Mouse (Mus musculus) midbrain, embryonic 10.5 days (tissue): ENCODE data around the gene Wnt8b. TPM values are rescaled to one million over a fixed set of nuclear protein-coding genes. Genes with fewer than 3 reads are reported as not detected.
A peak's percentile ranks its signal among the peaks of the same experiment; 100 is the strongest.

Experiments used
- DNase-seq: peaks from one replicate; pipeline ENCODE4 v3.0.0-alpha.2; 2017; ENCODE audit warnings: low spot score
- H3K27ac ChIP-seq: fragments of 300-500 bp; sonication (generic); replicated peaks from 2 replicates; pipeline ENCODE4 v1.5.1; 2016; ENCODE audit warnings: mild to moderate bottlenecking
- H3K27me3 ChIP-seq: fragments of 300-500 bp; sonication (generic); 2 replicates; pipeline ENCODE4 v1.6.1; 2016; ENCODE audit warnings: low read depth, mild to moderate bottlenecking; ENCODE audit not compliant: poor library complexity, severe bottlenecking
- H3K36me3 ChIP-seq: fragments of 300-500 bp; sonication (generic); 2 replicates; pipeline ENCODE4 v1.6.1; 2016; ENCODE audit warnings: mild to moderate bottlenecking, moderate library complexity
- H3K4me1 ChIP-seq: fragments of 300-500 bp; sonication (generic); 2 replicates; pipeline ENCODE4 v1.6.1; 2016
- H3K4me3 ChIP-seq: fragments of 300-500 bp; sonication (generic); 2 replicates; pipeline ENCODE4 v1.5.1; 2016; ENCODE audit warnings: mild to moderate bottlenecking, moderate library complexity
- H3K9me3 ChIP-seq: fragments of 300-500 bp; sonication (generic); replicated peaks from 2 replicates; pipeline ENCODE4 v1.6.1; 2016; ENCODE audit warnings: mild to moderate bottlenecking
- WGBS: fragments of 180-500 bp; shearing (Covaris S2); methylation state at CpG from one replicate; pipeline ENCODE4 v1.1.7; 2016; 5-methylcytosine and 5-hydroxymethylcytosine counted together
- polyA plus RNA-seq: library from polyadenylated mRNA; unstranded; fragments of >200 nt; fragmentation: Nextera tagmentation; extraction: Ambion mirVana; gene quantifications from 2 replicates; pipeline ENCODE4 v1.2.1, GENCODE M21; 2016

Wnt8b gene
- polyA plus RNA-seq, 1 experiment from 2014 or later: 27.7 TPM

DNA sequence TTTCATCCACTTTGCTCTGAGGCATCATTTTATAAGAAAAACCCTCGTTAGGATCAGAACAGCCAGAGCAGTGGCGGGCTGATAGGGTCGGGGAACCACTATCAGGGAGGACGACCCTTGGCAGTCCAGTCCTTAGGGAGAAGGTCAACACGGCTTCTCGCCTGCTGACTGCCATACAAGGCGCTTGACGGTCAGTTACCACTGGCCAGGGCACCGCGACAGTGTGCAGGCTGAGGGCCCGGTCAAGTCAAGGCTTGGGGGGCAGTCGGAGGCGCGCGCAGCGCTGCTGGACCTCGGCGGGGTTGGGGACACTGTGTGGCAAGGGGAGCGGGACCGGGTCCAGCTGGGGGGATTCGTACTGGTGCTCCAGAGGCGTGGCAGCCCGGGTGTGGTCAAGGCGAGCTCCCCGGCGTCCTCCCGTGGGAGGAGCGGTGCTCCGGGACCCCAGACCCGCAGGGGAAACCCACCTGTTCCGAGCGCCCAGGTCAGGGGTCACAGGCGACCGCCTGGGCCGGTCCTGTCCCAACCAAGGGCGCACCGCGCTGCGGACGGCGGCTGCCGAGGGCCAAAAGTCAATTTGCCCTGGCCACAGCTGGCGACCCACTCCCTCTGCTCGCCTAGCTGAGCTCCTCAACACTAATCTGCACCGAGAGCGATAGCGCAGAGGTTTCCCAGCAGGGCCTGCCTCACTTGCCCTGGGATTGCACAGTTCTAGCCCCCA is 52.2 kb downstream of the Wnt8b start, which contains the start of gene Sec31b:
Sec31b (minus strand) TSS at position 544 of the 721 bp plus-strand sequence.
- peak within 1 kb of the TSS; percentile 71 for H3K4me3 ChIP-seq
- DNase-seq: peak; percentile 80
- H3K9me3 ChIP-seq: peaks cover 10% of the 10 kb centered on the region
- peak within 1 kb of the TSS; percentile 77 for H3K27ac ChIP-seq
- H3K36me3 ChIP-seq: peaks cover 28% of the 10 kb centered on the region
- H3K27me3 ChIP-seq: peaks cover 51% of the 10 kb centered on the region
- WGBS: under 1% methylated on average over 47 of the region's 47 CpGs
- peaks cover 15% of the 10 kb centered on the region for H3K4me1 ChIP-seq

- no peak for DNase-seq
- Histone ChIP-seq H3K27me3 (peaks cover 4% of the 10 kb centered on the region), H3K4me3 (0 out of 2 replicates have a peak within 1 kb of the TSS, but pooled peaks have one; percentile 8), H3K9me3 (no peaks in the 10 kb centered on the region), H3K27ac (no peak within 1 kb of the TSS), H3K36me3 (peaks cover 58% of the 10 kb centered on the region), H3K4me1 (peaks cover 20% of the 10 kb centered on the region)
- WGBS: 99% methylated on average over 4 of the region's 4 CpGs
Measured at GRCm38 (mm10) chr19:44552731-44553130, 59.5 kb downstream of the Wnt8b start, which contains the start of gene Gm20538. Gene Gm20538 (minus strand): TSS chr19:44552831.

GRCm38 (mm10) chr19:44553286-44553685 is 60.0 kb downstream of the Wnt8b start:
- H3K36me3 ChIP-seq: peaks cover 53% of the 10 kb centered on the region
- no peak overlapping the region for H3K27ac ChIP-seq
- H3K9me3 ChIP-seq: no peaks in the 10 kb centered on the region
- no peak for DNase-seq
- H3K27me3 ChIP-seq: peaks cover 6% of the 10 kb centered on the region
- WGBS: 97% methylated on average over 4 of the region's 4 CpGs
- H3K4me3 ChIP-seq: 0 out of 2 replicates have a peak overlapping the region, but pooled peaks have one; percentile 8
- H3K4me1 ChIP-seq: peaks cover 20% of the 10 kb centered on the region

DNA sequence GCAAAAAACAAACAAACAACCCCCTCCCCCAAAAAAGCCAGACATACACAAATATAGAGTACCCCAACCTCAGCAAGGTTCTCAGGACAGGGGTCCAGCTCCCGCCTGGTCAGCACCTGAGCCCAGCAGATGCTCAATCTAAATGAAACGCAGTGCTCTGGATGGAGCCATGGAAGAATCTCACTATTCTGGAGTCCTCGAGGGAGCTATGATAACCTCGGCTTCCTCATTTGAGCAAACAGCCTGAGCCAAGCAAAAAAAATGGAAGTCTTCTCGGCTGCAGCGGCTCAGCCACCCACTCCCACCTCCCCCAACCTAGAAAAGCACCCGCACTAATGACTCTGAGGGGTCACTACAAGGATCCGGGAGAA is 61.2 kb downstream of the Wnt8b start:
- peak overlapping the region; percentile 96 for H3K27ac ChIP-seq
- peaks cover 41% of the 10 kb centered on the region for H3K36me3 ChIP-seq
- peaks cover 20% of the 10 kb centered on the region for H3K4me1 ChIP-seq
- no peaks in the 10 kb centered on the region for H3K9me3 ChIP-seq
- peaks cover 12% of the 10 kb centered on the region for H3K27me3 ChIP-seq
- 9% methylated on average over 8 of the region's 8 CpGs for WGBS
- DNase-seq: no peak
- H3K4me3 ChIP-seq: peak overlapping the region; percentile 94

DNA sequence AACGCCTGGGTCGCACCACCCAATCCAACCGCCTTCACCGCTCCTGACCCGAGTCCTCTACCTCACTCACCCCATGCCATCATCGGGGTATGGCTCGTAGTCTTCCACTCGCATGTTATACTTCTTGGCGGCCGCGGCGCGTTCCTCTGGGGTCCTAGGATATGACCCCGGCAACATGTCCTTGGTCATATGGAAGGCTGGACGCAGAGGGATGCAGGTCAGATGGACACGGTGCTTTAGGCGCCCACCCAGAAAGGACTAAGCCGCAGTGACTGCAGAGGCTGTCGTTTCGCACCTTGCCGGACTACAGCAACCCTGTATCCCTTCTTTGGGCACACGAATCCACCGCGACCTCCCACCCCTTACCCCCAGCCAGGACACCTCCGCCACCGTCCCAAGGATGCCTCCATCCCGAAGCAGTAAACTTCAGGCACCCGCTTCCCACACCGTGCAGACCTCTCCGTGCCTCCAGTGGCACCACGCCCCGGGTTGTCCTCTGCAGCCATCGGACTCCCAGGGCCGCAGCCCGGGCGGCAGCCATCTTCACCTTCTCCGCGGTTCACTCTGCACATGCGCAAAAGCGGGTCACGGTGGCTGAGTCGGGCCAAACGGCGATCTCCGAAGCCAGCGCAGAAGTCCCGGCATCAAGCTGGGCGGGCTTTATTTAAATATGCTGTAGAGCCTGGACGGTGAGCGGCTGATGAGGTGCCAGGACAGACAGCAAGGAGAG is 61.8 kb downstream of the Wnt8b start, which contains the start of gene Ndufb8:
Ndufb8 (minus strand) TSS at position 580 of the 730 bp plus-strand sequence.
- Histone ChIP-seq H3K9me3 (no peaks in the 10 kb centered on the region), H3K36me3 (peaks cover 36% of the 10 kb centered on the region), H3K27me3 (peaks cover 12% of the 10 kb centered on the region), H3K27ac (peak within 1 kb of the TSS; percentile 96), H3K4me1 (peaks cover 20% of the 10 kb centered on the region), H3K4me3 (peak within 1 kb of the TSS; percentile 94)
- DNase-seq: peak; percentile 97
- under 1% methylated on average over 50 of the region's 50 CpGs for WGBS

GRCm38 (mm10) chr19:44562652-44563206 is 69.5 kb downstream of the Wnt8b start, which contains the start of gene Hif1an:
Gene Hif1an (plus strand): TSS chr19:44562850.
- under 1% methylated on average over 33 of the region's 33 CpGs for WGBS
- Histone ChIP-seq H3K27ac (peak within 1 kb of the TSS; percentile 91), H3K4me1 (peaks cover 15% of the 10 kb centered on the region), H3K36me3 (peaks cover 37% of the 10 kb centered on the region), H3K27me3 (peaks cover 12% of the 10 kb centered on the region), H3K4me3 (peak within 1 kb of the TSS; percentile 75), H3K9me3 (no peaks in the 10 kb centered on the region)
- DNase-seq: peak; percentile 95

Other genes starting within 250 kb of the Wnt8b start
- 326 and 382 TPM in 2 replicates for gene Scd2, start 199.8 kb upstream of the Wnt8b start, polyA plus RNA-seq
- gene Scd4, start 160.4 kb upstream of the Wnt8b start, polyA plus RNA-seq: 0.06 TPM in 1 of 2 replicates, not detected in the other
- 20.0 and 21.6 TPM in 2 replicates for gene Scd1, start 85.6 kb upstream of the Wnt8b start, polyA plus RNA-seq
- gene Sec31b, start 52.4 kb downstream of the Wnt8b start, polyA plus RNA-seq: 0.58 and 0.91 TPM in 2 replicates
- gene Gm20538, start 59.4 kb downstream of the Wnt8b start, polyA plus RNA-seq: not detected in 2 replicates
- gene Ndufb8, start 62.0 kb downstream of the Wnt8b start, polyA plus RNA-seq: 610 and 632 TPM in 2 replicates
- gene Hif1an, start 69.4 kb downstream of the Wnt8b start, polyA plus RNA-seq: 42.1 and 47.9 TPM in 2 replicates